Mouse (Mus musculus): ENCODE measurements around the gene Gm49361.

GRCm38 (mm10) chr14:57709171-57709570 lies 36.7 kb downstream of the Gm49361 start:
- no peak for TF ChIP-seq POLR2A (IDR thresholded peaks at IDR 0.05; ENCODE audit: extremely low read depth, insufficient read depth, low read length)
- TF ChIP-seq CTCF (IDR thresholded peaks at IDR 0.05; ENCODE audit: low read depth, low read length), result no peak
